Mouse (Mus musculus): ENCODE results near the gene Sycp2. TPM values are rescaled to one million over a fixed set of nuclear protein-coding genes. Genes with fewer than 3 reads are reported as not detected.

The Sycp2 gene
- polyA plus RNA-seq, 1 experiment from 2014 or later = 0.10 TPM

GRCm38 (mm10) chr2:178433903-178434302 lies 26.4 kb upstream of the Sycp2 start:
- H3K4me3 ChIP-seq (ENCODE audit: low read depth, low read length) = no peak overlapping the region
- H3K4me2 ChIP-seq (replicated peaks; ENCODE audit: low read depth, low read length) = no peak overlapping the region
- no peak for TF ChIP-seq CTCF (IDR thresholded peaks at IDR 0.05)
- TF ChIP-seq EP300 (IDR thresholded peaks at IDR 0.05) = no peak
- H3K9ac ChIP-seq (replicated peaks; ENCODE audit: low read depth) = no peak overlapping the region
- H3K4me1 ChIP-seq (ENCODE audit: insufficient read depth, low read depth, low read length) = no peaks in the 10 kb centered on the region
- DNase-seq (ENCODE audit: low spot score) (no peak), ATAC-seq (no peak)
- H3K27me3 ChIP-seq (replicated peaks; ENCODE audit: insufficient read depth, low read length) = no peaks in the 10 kb centered on the region
- WGBS = 76% methylated on average over 2 of the region's 2 CpGs
- H3K9me3 ChIP-seq (ENCODE audit: low read length) = no peaks in the 10 kb centered on the region
- no peaks in the 10 kb centered on the region for H3K36me3 ChIP-seq (ENCODE audit: insufficient read depth, low read length)
- no peak overlapping the region for H3K27ac ChIP-seq (ENCODE audit: low read length)

- ATAC-seq = no peak
- Histone ChIP-seq H3K4me2 (replicated peaks; ENCODE audit: low read depth, low read length) (no peak overlapping the region), H3K27me3 (replicated peaks; ENCODE audit: insufficient read depth, low read length) (no peaks in the 10 kb centered on the region), H3K4me3 (ENCODE audit: low read depth, low read length) (no peak overlapping the region), H3K36me3 (ENCODE audit: insufficient read depth, low read length) (no peaks in the 10 kb centered on the region), H3K9ac (replicated peaks; ENCODE audit: low read depth) (no peak overlapping the region), H3K27ac (ENCODE audit: low read length) (no peak overlapping the region), H3K9me3 (ENCODE audit: low read length) (no peaks in the 10 kb centered on the region), H3K4me1 (ENCODE audit: insufficient read depth, low read depth, low read length) (no peaks in the 10 kb centered on the region)
- WGBS = 61% methylated on average over 2 of the region's 2 CpGs
- no peak for DNase-seq (ENCODE audit: low spot score)
- TF ChIP-seq EP300 (IDR thresholded peaks at IDR 0.05) = no peak
These were observed 26.0 kb upstream of the Sycp2 start for GRCm38 (mm10) chr2:178433495-178433894.

- ATAC-seq = no peak
- 75% methylated on average over 4 of the region's 4 CpGs for WGBS
- Histone ChIP-seq H3K4me3 (ENCODE audit: low read depth, low read length) (no peak within 1 kb of the TSS), H3K4me1 (ENCODE audit: insufficient read depth, low read depth, low read length) (no peaks in the 10 kb centered on the region), H3K36me3 (ENCODE audit: insufficient read depth, low read length) (no peaks in the 10 kb centered on the region), H3K27me3 (replicated peaks; ENCODE audit: insufficient read depth, low read length) (no peaks in the 10 kb centered on the region), H3K9ac (replicated peaks; ENCODE audit: low read depth) (no peak within 1 kb of the TSS), H3K4me2 (replicated peaks; ENCODE audit: low read depth, low read length) (no peak within 1 kb of the TSS), H3K27ac (ENCODE audit: low read length) (no peak within 1 kb of the TSS), H3K9me3 (ENCODE audit: low read length) (no peaks in the 10 kb centered on the region)
- DNase-seq (ENCODE audit: low spot score) = no peak
- no peak for TF ChIP-seq CTCF (IDR thresholded peaks at IDR 0.05)
- no peak for TF ChIP-seq EP300 (IDR thresholded peaks at IDR 0.05)
These were observed 22.7 kb upstream of the Sycp2 start, which contains the start of gene Cdh26 for GRCm38 (mm10) chr2:178430231-178430630. Gene Cdh26, plus strand, starts transcription at chr2:178430531.

GRCm38 (mm10) chr2:178429426-178429825 lies 21.9 kb upstream of the Sycp2 start:
- H3K36me3 ChIP-seq (ENCODE audit: insufficient read depth, low read length) = no peaks in the 10 kb centered on the region
- 51% methylated on average over 6 of the region's 6 CpGs for WGBS
- no peaks in the 10 kb centered on the region for H3K9me3 ChIP-seq (ENCODE audit: low read length)
- TF ChIP-seq EP300 (IDR thresholded peaks at IDR 0.05) = no peak
- TF ChIP-seq CTCF (IDR thresholded peaks at IDR 0.05) = no peak
- no peak overlapping the region for H3K27ac ChIP-seq (ENCODE audit: low read length)
- H3K27me3 ChIP-seq (replicated peaks; ENCODE audit: insufficient read depth, low read length) = no peaks in the 10 kb centered on the region
- no peak overlapping the region for H3K9ac ChIP-seq (replicated peaks; ENCODE audit: low read depth)
- DNase-seq (ENCODE audit: low spot score) (no peak), ATAC-seq (no peak)
- no peaks in the 10 kb centered on the region for H3K4me1 ChIP-seq (ENCODE audit: insufficient read depth, low read depth, low read length)
- no peak overlapping the region for H3K4me2 ChIP-seq (replicated peaks; ENCODE audit: low read depth, low read length)
- H3K4me3 ChIP-seq (ENCODE audit: low read depth, low read length) = no peak overlapping the region

- H3K27ac ChIP-seq (ENCODE audit: low read length) = no peak overlapping the region
- no peak overlapping the region for H3K4me2 ChIP-seq (replicated peaks; ENCODE audit: low read depth, low read length)
- no peak overlapping the region for H3K4me3 ChIP-seq (ENCODE audit: low read depth, low read length)
- H3K9ac ChIP-seq (replicated peaks; ENCODE audit: low read depth) = no peak overlapping the region
- no peak for TF ChIP-seq EP300 (IDR thresholded peaks at IDR 0.05)
- no peak for TF ChIP-seq CTCF (IDR thresholded peaks at IDR 0.05)
- no peak for ATAC-seq
- H3K9me3 ChIP-seq (ENCODE audit: low read length) = no peaks in the 10 kb centered on the region
- no peaks in the 10 kb centered on the region for H3K36me3 ChIP-seq (ENCODE audit: insufficient read depth, low read length)
- no peak for DNase-seq (ENCODE audit: low spot score)
- no peaks in the 10 kb centered on the region for H3K27me3 ChIP-seq (replicated peaks; ENCODE audit: insufficient read depth, low read length)
- WGBS = 81% methylated on average over 4 of the region's 4 CpGs
- H3K4me1 ChIP-seq (ENCODE audit: insufficient read depth, low read depth, low read length) = no peaks in the 10 kb centered on the region
These were observed 21.2 kb upstream of the Sycp2 start for GRCm38 (mm10) chr2:178428676-178429075.

- no peak for DNase-seq (ENCODE audit: low spot score)
- Histone ChIP-seq H3K36me3 (ENCODE audit: insufficient read depth, low read length) (no peaks in the 10 kb centered on the region), H3K9ac (replicated peaks; ENCODE audit: low read depth) (no peak overlapping the region), H3K4me3 (ENCODE audit: low read depth, low read length) (no peak overlapping the region), H3K4me2 (replicated peaks; ENCODE audit: low read depth, low read length) (no peak overlapping the region), H3K27me3 (replicated peaks; ENCODE audit: insufficient read depth, low read length) (no peaks in the 10 kb centered on the region), H3K9me3 (ENCODE audit: low read length) (no peaks in the 10 kb centered on the region), H3K27ac (ENCODE audit: low read length) (no peak overlapping the region), H3K4me1 (ENCODE audit: insufficient read depth, low read depth, low read length) (no peaks in the 10 kb centered on the region)
- ATAC-seq = no peak
- TF ChIP-seq EP300 (IDR thresholded peaks at IDR 0.05) = no peak
- TF ChIP-seq CTCF (IDR thresholded peaks at IDR 0.05) = no peak
- 70% methylated on average over 9 of the region's 9 CpGs for WGBS
These were observed 20.7 kb upstream of the Sycp2 start for GRCm38 (mm10) chr2:178428183-178428582.

- TF ChIP-seq EP300 (IDR thresholded peaks at IDR 0.05) (no peak), CTCF (IDR thresholded peaks at IDR 0.05) (no peak)
- no peak overlapping the region for H3K4me3 ChIP-seq (ENCODE audit: low read depth, low read length)
- no peaks in the 10 kb centered on the region for H3K9me3 ChIP-seq (ENCODE audit: low read length)
- H3K27me3 ChIP-seq (replicated peaks; ENCODE audit: insufficient read depth, low read length) = no peaks in the 10 kb centered on the region
- H3K4me2 ChIP-seq (replicated peaks; ENCODE audit: low read depth, low read length) = no peak overlapping the region
- DNase-seq (ENCODE audit: low spot score) (no peak), ATAC-seq (no peak)
- 79% methylated on average over 5 of the region's 5 CpGs for WGBS
- no peak overlapping the region for H3K27ac ChIP-seq (ENCODE audit: low read length)
- H3K9ac ChIP-seq (replicated peaks; ENCODE audit: low read depth) = no peak overlapping the region
- H3K36me3 ChIP-seq (ENCODE audit: insufficient read depth, low read length) = no peaks in the 10 kb centered on the region
- H3K4me1 ChIP-seq (ENCODE audit: insufficient read depth, low read depth, low read length) = no peaks in the 10 kb centered on the region
These were observed 19.7 kb upstream of the Sycp2 start for GRCm38 (mm10) chr2:178427181-178427580.
